Mouse (Mus musculus) large intestine, adult 2 months (tissue): ENCODE measurements at regions not wholly inside any gene's neighbourhood (a gene's known extent, or its start where the extent isn't known, plus 50 kb on each side); places are given as distances from the start of the nearest gene placed in this dataset.

ENCODE experiments used
- DNase-seq: peaks from one replicate; pipeline ENCODE4 v3.0.0-alpha.2; 2012; ENCODE audit warnings: low read depth, low spot score
- WGBS: fragments of 180-500 bp; shearing (Covaris S2); methylation state at CpG from one replicate; pipeline ENCODE4 v1.1.7; 2018; 5-methylcytosine and 5-hydroxymethylcytosine counted together

DNA sequence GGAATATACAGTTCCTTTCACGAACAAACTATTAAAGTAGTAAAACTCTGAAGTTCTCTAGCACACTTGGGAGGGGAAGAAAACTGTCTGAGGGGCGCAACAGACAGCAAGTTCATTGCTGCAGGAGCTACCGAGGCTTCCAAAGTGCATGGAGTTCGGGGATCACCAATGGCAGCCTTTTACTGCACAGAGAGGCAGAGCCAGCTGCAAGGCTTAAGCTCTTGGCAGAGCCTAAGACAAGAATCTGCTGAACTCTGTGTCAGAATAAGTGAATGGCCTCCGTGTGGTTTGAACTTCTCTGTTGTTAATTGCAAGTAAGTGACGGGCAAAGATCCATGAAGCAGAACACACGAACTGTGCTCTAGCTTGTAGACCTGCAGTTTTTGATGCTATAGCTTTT, 656.2 kb downstream of the Slc16a7 start:
- WGBS: 59% methylated on average over 7 of the region's 7 CpGs
- no peak for DNase-seq

DNA sequence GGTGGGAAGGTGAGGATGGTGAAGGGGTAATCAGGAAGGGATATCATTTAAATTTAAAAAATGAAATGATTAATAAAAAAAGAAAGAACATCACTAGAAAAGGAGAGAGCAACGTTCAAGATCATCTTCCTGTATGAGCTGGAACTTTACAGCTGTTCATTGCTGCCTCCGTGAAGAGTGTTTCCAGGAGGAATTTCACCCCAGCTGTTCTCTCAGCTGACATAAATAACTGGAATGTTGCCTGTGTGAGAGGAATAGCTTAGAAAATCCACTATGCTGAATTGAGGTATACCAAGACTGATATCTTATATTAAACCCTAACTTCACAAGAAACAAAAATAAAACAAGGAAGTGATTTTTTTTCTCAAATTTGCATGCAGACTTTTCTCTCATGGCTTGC, 656.9 kb downstream of the Slc16a7 start:
- no peak for DNase-seq
- WGBS: 38% methylated on average over 2 of the region's 2 CpGs

DNA sequence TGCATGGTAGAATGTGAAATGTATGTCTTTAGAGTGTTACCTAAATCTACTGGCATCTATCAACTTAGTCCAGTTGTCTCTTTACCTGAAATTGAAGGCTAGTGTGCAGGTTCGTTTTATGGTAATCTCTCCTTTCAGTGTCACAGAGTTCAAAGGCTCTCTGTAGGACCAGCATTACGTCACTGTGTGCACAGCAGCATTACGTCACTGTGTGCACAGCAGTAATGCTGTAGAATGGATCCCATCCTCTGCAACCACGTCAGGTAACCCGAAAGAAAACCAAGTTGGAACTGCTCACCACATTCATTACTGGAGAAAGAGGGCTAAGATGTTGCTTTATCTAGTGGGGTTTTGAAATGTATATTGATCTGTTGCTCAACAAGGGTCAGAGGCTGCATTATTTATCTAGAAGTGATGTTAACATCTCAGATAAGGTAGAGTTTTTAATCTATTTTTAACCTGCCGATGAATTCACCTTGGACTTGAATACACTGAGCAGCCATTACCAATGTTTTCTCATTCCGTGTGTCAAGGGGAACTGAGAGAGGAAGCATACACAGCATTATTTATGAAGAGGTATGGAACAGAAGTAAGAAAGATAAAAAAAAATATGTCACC, 657.9 kb downstream of the Slc16a7 start:
- DNase-seq: no peak
- 50% methylated on average over 7 of the region's 7 CpGs for WGBS

DNA sequence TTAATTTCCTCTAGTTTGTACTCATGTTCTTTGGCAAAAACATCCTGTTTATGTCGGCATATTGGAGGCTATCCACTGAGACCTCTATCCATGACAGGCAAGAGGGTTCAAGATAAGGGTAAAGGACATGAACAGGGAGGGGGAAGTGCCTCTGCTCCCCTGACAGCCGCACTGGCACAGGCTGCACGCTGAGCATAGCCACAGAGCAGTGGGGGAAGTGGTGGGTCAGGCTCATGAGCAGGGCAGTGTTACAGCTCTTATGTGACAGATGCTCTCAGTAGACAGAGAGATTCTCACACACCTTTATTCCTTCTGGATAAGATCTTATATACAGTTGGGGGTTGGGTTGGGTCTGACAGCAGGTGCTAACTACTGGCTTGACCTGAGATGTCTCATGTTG, 676.6 kb downstream of the Slc16a7 start:
- no peak for DNase-seq
- WGBS: 80% methylated on average over 3 of the region's 3 CpGs

DNA sequence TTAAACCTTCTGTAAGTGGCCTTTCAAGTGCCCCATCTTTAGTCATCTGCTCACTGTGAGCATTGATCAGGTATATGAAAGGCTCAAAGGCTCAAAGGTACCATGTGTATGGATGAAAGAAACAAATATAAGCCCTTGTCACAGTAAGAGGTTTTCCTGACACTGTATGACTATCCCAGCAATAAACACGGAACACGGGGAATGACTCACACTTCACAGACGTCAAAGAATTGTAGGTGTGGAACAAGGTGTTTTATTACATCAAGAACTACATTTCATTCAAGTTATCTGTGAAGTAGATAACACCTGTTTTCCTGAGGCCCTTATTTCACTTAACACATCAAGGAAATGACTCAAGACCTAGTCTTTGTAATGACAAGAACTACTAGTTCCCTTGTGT, 678.3 kb downstream of the Slc16a7 start:
- peak; percentile 25 for DNase-seq
- 36% methylated on average over 3 of the region's 3 CpGs for WGBS

DNA sequence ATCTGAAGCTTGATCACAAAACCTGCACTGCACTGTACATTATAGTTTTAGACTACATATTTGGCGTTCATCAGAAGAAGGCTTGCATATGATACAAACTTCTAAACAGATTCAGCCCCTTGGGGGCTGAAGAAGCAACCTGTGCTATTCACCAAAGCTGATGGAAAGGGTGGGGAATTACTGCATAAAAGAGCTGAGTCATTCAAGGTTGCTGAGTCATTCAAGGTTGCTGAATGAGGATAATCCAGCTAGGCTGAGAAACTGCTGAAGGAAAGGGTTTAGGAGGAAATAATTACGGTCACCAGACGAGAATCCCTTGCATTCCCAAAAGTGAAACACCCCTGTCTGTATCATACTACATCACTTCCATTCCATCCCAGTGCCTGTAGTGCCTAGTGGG, 679.4 kb downstream of the Slc16a7 start:
- DNase-seq: no peak
- 80% methylated on average over 3 of the region's 3 CpGs for WGBS

DNA sequence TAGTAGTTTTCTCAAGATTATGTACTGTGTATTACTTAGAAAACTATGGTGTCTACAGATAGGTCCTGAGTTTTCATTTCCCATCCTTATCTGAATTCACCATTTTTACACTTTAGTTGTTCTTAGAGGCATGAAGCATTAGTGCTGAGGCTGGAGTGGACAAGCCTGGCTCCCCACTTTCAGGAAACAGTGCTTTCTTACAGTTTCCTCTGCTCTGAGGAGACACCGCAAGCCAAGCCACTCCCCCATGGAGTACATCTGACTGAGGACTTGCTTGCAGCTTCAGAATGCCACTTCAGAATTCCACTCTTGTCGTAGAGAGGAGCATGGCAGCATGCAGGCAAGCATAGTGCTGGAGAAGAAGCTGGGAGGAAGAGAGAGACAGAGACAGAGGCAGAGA, 682.6 kb downstream of the Slc16a7 start:
- WGBS: 63% methylated on average over 2 of the region's 2 CpGs
- DNase-seq: no peak
